Mouse (Mus musculus) heart, postnatal 0 days (tissue): ENCODE measurements at regions not wholly inside any gene's neighbourhood (a gene's known extent, or its start where the extent isn't known, plus 50 kb on each side); places are given as distances from the start of the nearest gene placed in this dataset.

Source experiments
- CTCF ChIP-seq: IDR thresholded peaks from 2 replicates; pipeline ENCODE4 v1.5.1; 2016; ENCODE audit warnings: antibody characterized with exemption, control low read depth, low read depth
- EP300 ChIP-seq: IDR thresholded peaks from 2 replicates; pipeline ENCODE4 v1.6.1; 2016; ENCODE audit warnings: antibody characterized with exemption, low read depth

DNA sequence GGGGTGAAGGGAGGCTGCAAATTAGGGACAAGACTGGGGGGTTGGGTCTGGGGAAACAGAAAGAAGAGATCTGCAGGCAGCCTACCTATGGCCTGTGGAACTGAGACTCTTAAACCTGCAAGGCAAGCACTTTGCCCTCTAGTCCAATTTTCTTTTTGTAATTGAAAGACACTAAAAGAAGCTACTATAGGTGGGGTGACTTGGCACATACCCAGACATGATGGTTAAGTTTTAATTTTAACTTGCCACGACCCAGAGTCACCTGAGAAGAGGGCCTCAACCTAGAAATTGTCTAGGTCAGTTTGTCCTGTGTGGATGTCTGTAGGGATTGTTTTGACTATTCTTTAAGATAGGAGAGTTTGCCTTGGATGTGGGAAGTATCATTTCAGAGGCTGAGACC is 70.6 kb upstream of the Ednra start:
- TF ChIP-seq CTCF (no peak), EP300 (no peak)
